Mouse (Mus musculus): ENCODE measurements at regions not wholly inside any gene's neighbourhood (a gene's known extent, or its start where the extent isn't known, plus 50 kb on each side); places are given as distances from the start of the nearest gene placed in this dataset.

DNA sequence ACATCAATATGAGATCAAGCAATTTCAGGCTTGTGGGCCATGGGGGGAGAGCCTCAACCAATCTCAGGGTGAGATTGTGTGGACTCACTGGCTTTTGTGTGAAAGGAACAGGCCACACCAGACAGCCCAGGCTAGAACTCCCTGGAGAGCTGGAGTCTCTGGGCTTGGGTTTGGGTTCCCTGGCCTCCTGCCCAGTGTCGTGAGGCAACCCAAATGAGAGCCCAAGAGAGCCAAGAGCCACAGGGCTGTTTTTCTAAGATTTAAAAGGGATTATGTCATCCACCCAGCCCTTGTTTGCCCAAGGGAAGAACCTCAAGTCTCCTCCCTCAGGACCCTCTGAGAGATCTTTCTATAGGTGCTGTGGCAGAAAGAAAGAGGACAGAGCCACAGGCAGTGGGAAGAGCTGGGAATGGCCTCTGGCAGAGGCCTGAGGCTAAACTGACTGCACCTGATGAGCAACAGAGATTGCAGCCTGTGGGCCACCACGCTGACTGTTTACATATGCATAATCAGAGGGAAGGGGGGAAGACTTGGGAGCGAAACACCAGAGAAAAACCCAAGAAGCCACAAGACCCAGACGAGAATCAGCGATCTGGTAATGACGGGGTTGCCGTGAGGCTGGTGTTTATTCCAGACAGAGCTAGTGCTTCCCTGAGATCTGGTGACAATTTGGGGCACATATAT is 92.1 kb downstream of the Bcl2l11 start:
- no peak for ATAC-seq (ENCODE audit: low FRiP score)
- H3K4me1 ChIP-seq = no peaks in the 10 kb centered on the region
- no peaks in the 10 kb centered on the region for H3K36me3 ChIP-seq (replicated peaks)
- H3K27ac ChIP-seq = no peak overlapping the region
- H3K4me3 ChIP-seq (replicated peaks) = no peak overlapping the region
- no peaks in the 10 kb centered on the region for H3K27me3 ChIP-seq
- no peak overlapping the region for H3K9ac ChIP-seq
- no peak overlapping the region for H3K4me2 ChIP-seq
- no peaks in the 10 kb centered on the region for H3K9me3 ChIP-seq
- WGBS = 65% methylated on average over 7 of the region's 7 CpGs

DNA sequence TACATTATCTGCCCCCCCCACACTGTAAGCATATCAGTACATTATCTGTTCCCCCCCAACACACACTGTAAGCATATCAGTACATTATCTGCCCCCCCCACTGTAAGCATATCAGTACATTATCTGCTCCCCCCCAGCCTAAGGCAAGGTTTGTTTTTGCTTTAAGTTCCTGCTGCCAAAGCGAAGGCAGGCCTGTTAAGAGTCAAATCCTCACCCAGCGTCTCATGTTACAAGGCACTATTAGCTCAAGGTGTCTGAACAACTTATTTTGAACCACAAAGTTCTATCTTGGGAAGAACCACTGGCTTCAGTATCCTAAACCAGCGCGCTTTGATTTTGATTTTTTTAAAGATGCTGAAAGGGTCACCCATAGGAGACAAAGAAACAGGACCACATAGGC is 93.1 kb downstream of the Bcl2l11 start:
- H3K4me2 ChIP-seq = no peak overlapping the region
- no peak overlapping the region for H3K27ac ChIP-seq
- no peak overlapping the region for H3K9ac ChIP-seq
- 83% methylated on average over 4 of the region's 4 CpGs for WGBS
- no peaks in the 10 kb centered on the region for H3K4me1 ChIP-seq
- no peak for ATAC-seq (ENCODE audit: low FRiP score)
- no peaks in the 10 kb centered on the region for H3K27me3 ChIP-seq
- no peaks in the 10 kb centered on the region for H3K9me3 ChIP-seq
- H3K4me3 ChIP-seq (replicated peaks) = no peak overlapping the region
- no peaks in the 10 kb centered on the region for H3K36me3 ChIP-seq (replicated peaks)

- H3K36me3 ChIP-seq (replicated peaks) = no peaks in the 10 kb centered on the region
- H3K4me1 ChIP-seq = no peaks in the 10 kb centered on the region
- no peak overlapping the region for H3K4me2 ChIP-seq
- H3K4me3 ChIP-seq (replicated peaks) = no peak overlapping the region
- H3K27ac ChIP-seq = no peak overlapping the region
- WGBS = 71% methylated on average over 1 of the region's 1 CpGs
- H3K9me3 ChIP-seq = no peaks in the 10 kb centered on the region
- no peak overlapping the region for H3K9ac ChIP-seq
- ATAC-seq (ENCODE audit: low FRiP score) = no peak
- H3K27me3 ChIP-seq = no peaks in the 10 kb centered on the region
These were observed 95.2 kb downstream of the Bcl2l11 start for GRCm38 (mm10) chr2:128221055-128221454.

DNA sequence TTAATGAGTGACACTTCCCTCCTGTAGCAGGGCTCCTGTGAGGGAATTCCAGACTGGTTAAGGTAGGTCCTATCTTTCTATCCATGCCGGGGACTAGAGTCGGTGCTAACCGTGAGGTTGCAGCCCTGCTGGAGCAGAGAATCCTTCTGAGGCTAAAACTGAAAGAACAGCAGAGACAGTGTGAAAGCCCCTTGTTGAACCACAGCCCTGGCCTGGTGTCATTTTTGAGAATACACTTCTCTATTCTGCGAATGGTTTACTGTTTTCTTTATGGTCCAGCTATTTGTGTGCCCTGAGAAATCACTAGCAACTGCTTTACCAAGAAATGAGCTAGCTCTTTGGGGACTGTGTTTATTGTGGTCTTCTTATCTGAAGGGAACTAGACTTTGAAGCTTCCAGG is 95.8 kb downstream of the Bcl2l11 start:
- Histone ChIP-seq H3K9me3 (no peaks in the 10 kb centered on the region), H3K36me3 (replicated peaks) (no peaks in the 10 kb centered on the region), H3K4me2 (no peak overlapping the region), H3K27ac (no peak overlapping the region), H3K9ac (no peak overlapping the region), H3K4me3 (replicated peaks) (no peak overlapping the region), H3K4me1 (no peaks in the 10 kb centered on the region), H3K27me3 (no peaks in the 10 kb centered on the region)
- ATAC-seq (ENCODE audit: low FRiP score) = no peak
- 96% methylated on average over 4 of the region's 4 CpGs for WGBS

DNA sequence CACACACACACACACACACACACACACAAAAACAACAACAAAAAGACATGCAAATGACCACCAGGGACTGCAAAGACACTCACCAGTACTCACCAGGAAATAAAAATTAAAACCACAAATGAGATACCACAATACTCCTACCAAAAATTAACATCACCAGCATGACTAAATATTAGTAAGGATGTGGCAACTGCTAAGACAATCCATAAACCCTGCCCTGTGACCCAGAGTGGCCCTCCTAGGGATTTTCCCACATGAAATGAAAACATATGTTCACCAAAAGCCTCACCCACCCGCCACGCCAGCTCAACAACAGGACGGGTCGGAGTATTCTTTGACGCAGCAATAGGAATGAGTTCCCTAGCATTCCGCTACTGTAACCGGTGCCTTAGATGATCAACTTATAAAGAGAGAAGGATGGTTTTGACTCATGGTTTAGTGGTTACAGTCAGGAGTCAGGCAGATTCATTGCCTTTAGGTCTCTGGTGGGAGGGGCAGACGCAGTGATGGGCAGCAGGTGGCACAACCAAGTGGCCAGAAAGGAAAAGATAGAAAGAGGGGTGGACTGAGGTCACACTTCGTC is 100.7 kb downstream of the Bcl2l11 start:
- no peak overlapping the region for H3K4me3 ChIP-seq (replicated peaks)
- no peaks in the 10 kb centered on the region for H3K4me1 ChIP-seq
- H3K4me2 ChIP-seq = no peak overlapping the region
- 93% methylated on average over 9 of the region's 9 CpGs for WGBS
- H3K27me3 ChIP-seq = no peaks in the 10 kb centered on the region
- no peaks in the 10 kb centered on the region for H3K36me3 ChIP-seq (replicated peaks)
- no peak for ATAC-seq (ENCODE audit: low FRiP score)
- H3K9ac ChIP-seq = no peak overlapping the region
- no peak overlapping the region for H3K27ac ChIP-seq
- H3K9me3 ChIP-seq = no peaks in the 10 kb centered on the region

DNA sequence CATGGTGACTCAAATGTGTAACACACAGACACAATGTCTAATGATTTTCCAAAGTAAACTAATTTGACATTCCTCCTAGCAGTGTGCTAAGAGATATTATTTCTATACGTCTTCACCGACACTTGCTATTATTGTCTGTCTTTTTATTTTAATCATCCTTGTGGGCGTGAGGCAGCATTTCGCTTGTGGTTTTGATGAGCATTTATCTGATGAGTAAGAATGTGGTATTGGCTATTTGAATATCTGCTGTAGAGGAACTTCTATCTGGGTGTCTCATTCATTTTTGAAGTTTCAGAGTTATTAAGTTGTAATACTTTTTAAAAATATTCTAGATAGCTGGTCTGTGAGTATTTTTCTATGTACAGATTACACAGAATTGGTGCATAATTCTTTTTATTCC is 103.9 kb downstream of the Bcl2l11 start:
- Histone ChIP-seq H3K36me3 (replicated peaks) (no peaks in the 10 kb centered on the region), H3K4me2 (no peak overlapping the region), H3K9ac (no peak overlapping the region), H3K4me1 (no peaks in the 10 kb centered on the region), H3K27ac (no peak overlapping the region), H3K4me3 (replicated peaks) (no peak overlapping the region), H3K27me3 (no peaks in the 10 kb centered on the region), H3K9me3 (no peaks in the 10 kb centered on the region)
- no peak for ATAC-seq (ENCODE audit: low FRiP score)
- 91% methylated on average over 4 of the region's 4 CpGs for WGBS

DNA sequence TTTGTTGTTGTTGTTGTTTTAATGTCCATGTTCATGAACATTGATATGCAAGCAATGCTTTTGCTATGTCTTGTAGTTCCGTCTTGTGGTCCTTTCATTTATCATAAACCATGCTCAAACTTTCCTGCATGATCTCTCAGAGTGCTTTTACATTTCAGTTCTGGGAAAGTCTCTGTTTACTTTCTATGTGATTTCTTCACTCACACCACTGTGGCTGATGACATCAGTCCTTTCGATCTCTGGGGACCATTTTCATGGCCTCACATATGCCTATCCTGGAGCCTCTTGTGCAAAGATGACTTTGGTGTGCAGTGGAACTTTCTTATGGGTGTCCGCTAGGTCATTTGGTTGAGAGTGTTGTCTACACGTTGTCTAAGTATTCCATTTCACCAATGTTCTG is 105.1 kb downstream of the Bcl2l11 start:
- ATAC-seq (ENCODE audit: low FRiP score) = no peak
- Histone ChIP-seq H3K4me3 (replicated peaks) (no peak overlapping the region), H3K27ac (no peak overlapping the region), H3K9ac (no peak overlapping the region), H3K4me1 (no peaks in the 10 kb centered on the region), H3K36me3 (replicated peaks) (no peaks in the 10 kb centered on the region), H3K9me3 (no peaks in the 10 kb centered on the region), H3K27me3 (no peaks in the 10 kb centered on the region), H3K4me2 (no peak overlapping the region)
- WGBS = 92% methylated on average over 4 of the region's 4 CpGs

DNA sequence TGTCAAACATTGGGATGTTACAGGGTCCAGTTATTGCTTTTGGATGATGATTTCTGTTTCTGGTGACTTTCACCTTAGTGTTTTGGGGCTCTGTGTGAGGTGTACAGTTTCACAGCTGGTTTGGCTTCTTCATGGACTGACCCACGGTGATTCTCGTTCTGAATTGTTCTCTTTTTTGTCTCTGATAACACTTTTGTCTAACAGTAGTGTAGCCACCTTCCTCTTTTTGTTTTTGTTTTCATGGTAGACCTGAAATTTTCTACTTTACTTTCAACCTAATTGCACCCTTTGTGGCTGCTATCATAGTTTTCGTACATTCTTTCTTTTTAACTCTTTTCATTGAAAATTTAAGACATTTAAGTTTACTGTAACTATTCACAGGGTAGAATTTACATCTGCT is 105.5 kb downstream of the Bcl2l11 start:
- Histone ChIP-seq H3K27ac (no peak overlapping the region), H3K36me3 (replicated peaks) (no peaks in the 10 kb centered on the region), H3K9ac (no peak overlapping the region), H3K4me2 (no peak overlapping the region), H3K27me3 (no peaks in the 10 kb centered on the region), H3K4me1 (no peaks in the 10 kb centered on the region), H3K4me3 (replicated peaks) (no peak overlapping the region), H3K9me3 (no peaks in the 10 kb centered on the region)
- WGBS = 88% methylated on average over 3 of the region's 3 CpGs
- ATAC-seq (ENCODE audit: low FRiP score) = no peak

- ATAC-seq (ENCODE audit: low FRiP score) = no peak
- Histone ChIP-seq H3K4me3 (replicated peaks) (no peak overlapping the region), H3K4me1 (no peaks in the 10 kb centered on the region), H3K27ac (no peak overlapping the region), H3K9ac (no peak overlapping the region), H3K9me3 (no peaks in the 10 kb centered on the region), H3K4me2 (no peak overlapping the region), H3K36me3 (replicated peaks) (no peaks in the 10 kb centered on the region), H3K27me3 (no peaks in the 10 kb centered on the region)
- 85% methylated on average over 3 of the region's 3 CpGs for WGBS
These were observed 106.2 kb downstream of the Bcl2l11 start for GRCm38 (mm10) chr2:128232027-128232426.

GRCm38 (mm10) chr2:128235127-128235526 is 109.3 kb downstream of the Bcl2l11 start:
- Histone ChIP-seq H3K9me3 (no peaks in the 10 kb centered on the region), H3K27me3 (no peaks in the 10 kb centered on the region), H3K9ac (no peak overlapping the region), H3K4me2 (no peak overlapping the region), H3K36me3 (replicated peaks) (no peaks in the 10 kb centered on the region), H3K4me3 (replicated peaks) (no peak overlapping the region), H3K27ac (no peak overlapping the region), H3K4me1 (no peaks in the 10 kb centered on the region)
- no peak for ATAC-seq (ENCODE audit: low FRiP score)
- WGBS = 77% methylated on average over 8 of the region's 8 CpGs

DNA sequence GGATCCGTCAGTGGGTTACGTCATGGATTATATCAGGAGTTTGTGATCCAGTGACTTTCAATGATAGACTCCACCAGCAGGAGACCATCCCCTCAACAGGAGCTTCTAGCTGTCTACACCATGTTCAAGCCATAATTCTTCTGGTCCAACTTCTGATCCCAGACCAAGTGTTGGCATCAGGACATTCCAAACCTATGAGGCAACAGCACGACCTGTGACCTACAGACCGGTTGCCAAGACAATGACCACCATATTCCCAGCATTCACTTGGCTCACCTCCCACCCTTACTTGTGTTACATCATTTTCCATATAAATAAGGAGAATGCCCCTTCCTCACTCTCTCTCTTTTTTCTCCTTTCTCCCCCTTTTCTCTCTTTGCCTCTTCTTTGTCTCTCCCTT is 113.6 kb downstream of the Bcl2l11 start:
- no peak overlapping the region for H3K27ac ChIP-seq
- H3K4me3 ChIP-seq (replicated peaks) = no peak overlapping the region
- no peaks in the 10 kb centered on the region for H3K27me3 ChIP-seq
- no peaks in the 10 kb centered on the region for H3K9me3 ChIP-seq
- no peak overlapping the region for H3K9ac ChIP-seq
- H3K4me2 ChIP-seq = no peak overlapping the region
- WGBS = 95% methylated on average over 4 of the region's 4 CpGs
- peaks cover 16% of the 10 kb centered on the region for H3K4me1 ChIP-seq
- ATAC-seq (ENCODE audit: low FRiP score) = no peak
- H3K36me3 ChIP-seq (replicated peaks) = no peaks in the 10 kb centered on the region

DNA sequence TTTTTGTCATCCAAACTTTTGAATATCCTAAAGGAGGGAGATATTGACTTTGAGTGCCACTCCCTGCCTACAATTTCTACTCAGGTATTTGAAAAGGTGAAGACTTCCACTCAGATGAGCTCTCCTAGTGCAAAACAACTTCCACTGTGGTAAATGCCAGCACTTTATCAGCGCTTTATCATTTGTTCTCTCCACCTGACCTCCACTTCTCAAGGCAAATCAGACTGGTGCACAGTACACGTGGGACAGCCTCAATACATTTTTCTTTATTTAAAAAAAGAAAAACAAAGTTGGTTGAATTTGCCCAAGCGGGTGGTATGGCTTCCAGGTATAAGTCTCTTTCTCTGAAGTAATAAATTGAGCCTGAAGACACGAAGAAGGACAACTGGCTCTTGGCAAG is 114.2 kb downstream of the Bcl2l11 start:
- ATAC-seq (ENCODE audit: low FRiP score) = no peak
- Histone ChIP-seq H3K27me3 (no peaks in the 10 kb centered on the region), H3K4me3 (replicated peaks) (no peak overlapping the region), H3K27ac (no peak overlapping the region), H3K4me1 (peaks cover 16% of the 10 kb centered on the region), H3K4me2 (no peak overlapping the region), H3K9me3 (no peaks in the 10 kb centered on the region), H3K9ac (no peak overlapping the region), H3K36me3 (replicated peaks) (no peaks in the 10 kb centered on the region)
- 68% methylated on average over 4 of the region's 4 CpGs for WGBS

DNA sequence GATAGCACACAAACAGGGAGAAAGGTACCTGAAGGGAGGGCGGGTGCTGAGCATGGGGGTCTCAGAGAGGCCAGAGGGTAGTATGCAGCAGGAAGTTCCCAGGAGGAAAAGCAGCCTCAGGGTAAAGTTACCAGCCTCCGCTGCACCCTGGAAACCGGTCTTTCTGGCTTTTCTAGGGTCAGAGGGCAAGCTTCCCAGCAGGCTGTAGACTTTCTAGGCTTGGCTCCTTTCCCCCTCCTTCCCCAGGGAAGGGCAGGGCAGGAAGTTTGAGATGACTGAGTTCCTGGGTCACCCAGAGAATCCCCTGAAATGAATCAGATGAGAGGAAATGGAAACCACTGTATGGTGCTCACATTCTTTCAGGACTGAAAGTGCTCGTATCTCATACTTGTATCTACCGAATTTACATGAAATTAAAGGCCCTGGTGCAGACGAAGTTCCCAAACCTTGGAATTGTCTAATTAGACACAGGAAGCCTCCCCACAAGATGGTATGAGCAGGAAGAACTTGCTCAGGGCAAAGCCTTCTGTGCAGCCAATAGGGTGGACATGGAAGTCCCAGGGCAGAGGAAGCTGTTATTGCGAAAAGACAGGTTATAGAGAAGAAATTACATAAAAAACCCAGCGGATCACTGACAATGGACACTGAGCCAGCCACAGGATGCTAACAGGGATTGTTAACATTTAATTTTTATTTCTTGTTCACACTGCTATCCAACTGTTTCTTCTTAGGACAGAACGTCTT is 114.9 kb downstream of the Bcl2l11 start:
- H3K27ac ChIP-seq = no peak overlapping the region
- no peak for ATAC-seq (ENCODE audit: low FRiP score)
- no peak overlapping the region for H3K4me2 ChIP-seq
- H3K27me3 ChIP-seq = no peaks in the 10 kb centered on the region
- H3K9me3 ChIP-seq = no peaks in the 10 kb centered on the region
- WGBS = 23% methylated on average over 9 of the region's 9 CpGs
- H3K36me3 ChIP-seq (replicated peaks) = no peaks in the 10 kb centered on the region
- H3K9ac ChIP-seq = no peak overlapping the region
- H3K4me1 ChIP-seq = peaks cover 18% of the 10 kb centered on the region
- H3K4me3 ChIP-seq (replicated peaks) = no peak overlapping the region

Measured in forebrain, embryonic 12.5 days (tissue).